Mouse (Mus musculus) myocyte (in vitro differentiated cells): Measurements from ENCODE around the gene Gm49322. TPM values are rescaled to one million over a fixed set of nuclear protein-coding genes. Genes with fewer than 3 reads are reported as not detected.

Source experiments
- H3K27me3 ChIP-seq: one replicate; pipeline ENCODE4 v1.6.1; 2011; ENCODE audit not compliant: control insufficient read depth, insufficient read depth, insufficient read length
- H3K36me3 ChIP-seq: one replicate; pipeline ENCODE4 v1.6.1; 2011; ENCODE audit not compliant: control insufficient read depth, insufficient read depth
- H3K4me2 ChIP-seq: one replicate; pipeline ENCODE4 v1.6.1; 2011; ENCODE audit warnings: low read depth, control low read depth
- H3K4me3 ChIP-seq: one replicate; pipeline ENCODE4 v1.5.1; 2011; ENCODE audit warnings: mild to moderate bottlenecking, control low read depth, moderate library complexity
- H3K79me2 ChIP-seq: one replicate; pipeline ENCODE4 v1.6.1; 2011; ENCODE audit not compliant: control insufficient read depth, insufficient read depth
- H3ac ChIP-seq: one replicate; pipeline ENCODE4 v1.6.1; 2011; ENCODE audit not compliant: control insufficient read depth, insufficient read length
- CEBPB ChIP-seq: IDR thresholded peaks from 2 replicates; pipeline ENCODE4 v1.6.1; 2011; ENCODE audit warnings: mild to moderate bottlenecking, moderate library complexity; ENCODE audit not compliant: poor library complexity, insufficient read depth, severe bottlenecking
- E2F4 ChIP-seq: IDR thresholded peaks from one replicate; pipeline ENCODE4 v1.6.1; 2011; ENCODE audit warnings: mild to moderate bottlenecking, control low read depth, moderate library complexity; ENCODE audit not compliant: insufficient read depth
- MAX ChIP-seq: IDR thresholded peaks from one replicate; pipeline ENCODE4 v1.6.1; 2011; ENCODE audit warnings: low read depth, mild to moderate bottlenecking, control low read depth
- MYOD1 ChIP-seq, 3 experiments: IDR thresholded peaks; one replicate each; pipeline ENCODE4 v1.6.1; 2011; ENCODE audit warnings: control low read depth in 2 of 3, low read depth in 2 of 3, mild to moderate bottlenecking in 2 of 3, moderate library complexity in 1 of 3; ENCODE audit not compliant: insufficient read length in 2 of 3, control insufficient read depth in 1 of 3
- MYOG ChIP-seq, 3 experiments: IDR thresholded peaks; one replicate each; pipeline ENCODE4 v1.6.1; 2011; ENCODE audit warnings: control low read depth in 2 of 3, low read depth in 2 of 3, mild to moderate bottlenecking in 2 of 3; ENCODE audit not compliant: insufficient read length in 2 of 3, control insufficient read depth in 1 of 3, insufficient read depth in 1 of 3
- POLR2A ChIP-seq: IDR thresholded peaks from one replicate; pipeline ENCODE4 v1.6.1; 2011; ENCODE audit warnings: low read depth, mild to moderate bottlenecking, control low read depth, moderate library complexity; ENCODE audit not compliant: insufficient read length
- POLR2AphosphoS2 ChIP-seq: IDR thresholded peaks from one replicate; pipeline ENCODE4 v1.6.1; 2011; ENCODE audit warnings: low read depth, control low read depth; ENCODE audit not compliant: insufficient read length
- REST ChIP-seq: IDR thresholded peaks from one replicate; pipeline ENCODE4 v1.6.1; 2011; ENCODE audit warnings: mild to moderate bottlenecking, control low read depth, moderate library complexity; ENCODE audit not compliant: insufficient read depth, insufficient read length
- SRF ChIP-seq: IDR thresholded peaks from one replicate; pipeline ENCODE4 v1.6.1; 2011; ENCODE audit warnings: low read depth; ENCODE audit not compliant: control insufficient read depth, insufficient read length
- TCF12 ChIP-seq: IDR thresholded peaks from one replicate; pipeline ENCODE4 v1.6.1; 2011; ENCODE audit warnings: mild to moderate bottlenecking, control low read depth; ENCODE audit not compliant: poor library complexity, insufficient read depth, severe bottlenecking
- TCF3 ChIP-seq: IDR thresholded peaks from one replicate; pipeline ENCODE4 v1.6.1; 2011; ENCODE audit warnings: low read depth, control low read depth; ENCODE audit not compliant: insufficient read length
- USF1 ChIP-seq: IDR thresholded peaks from one replicate; pipeline ENCODE4 v1.6.1; 2011; ENCODE audit warnings: low read depth, mild to moderate bottlenecking, control low read depth, moderate library complexity
- polyA plus RNA-seq: library from polyadenylated mRNA; unstranded; fragments of >200 nt; fragmentation: generic; extraction: Trizol; gene quantifications from one replicate; pipeline ENCODE4 v1.2.1, GENCODE M21; 2012; ENCODE audit warnings: missing spikeins

The Gm49322 gene
- polyA plus RNA-seq, 1 experiment: 1.0 TPM

GRCm38 (mm10) chr10:80589127-80589878 lies 16.5 kb upstream of the Gm49322 start:
- TF ChIP-seq MYOG (IDR thresholded peaks at IDR 0.05; ENCODE audit: control insufficient read depth in 1 of 3, insufficient read depth in 1 of 3, insufficient read length in 2 of 3, low read depth in 2 of 3) (no peak), MAX (no peak), POLR2AphosphoS2 (no peak), USF1 (no peak), TCF3 (no peak), CEBPB (no peak), TCF12 (no peak), SRF (no peak), E2F4 (no peak), MYOD1 (IDR thresholded peaks at IDR 0.05; ENCODE audit: control insufficient read depth in 1 of 3, insufficient read length in 2 of 3, low read depth in 2 of 3) (no peak), REST (no peak), POLR2A (no peak)
- Histone ChIP-seq H3K36me3 (no peaks in the 10 kb centered on the region), H3K4me2 (peak overlapping the region; percentile 74), H3K4me3 (peak overlapping the region; percentile 51), H3ac (peak overlapping the region; percentile 83), H3K27me3 (no peaks in the 10 kb centered on the region), H3K79me2 (peaks cover 23% of the 10 kb centered on the region)

DNA sequence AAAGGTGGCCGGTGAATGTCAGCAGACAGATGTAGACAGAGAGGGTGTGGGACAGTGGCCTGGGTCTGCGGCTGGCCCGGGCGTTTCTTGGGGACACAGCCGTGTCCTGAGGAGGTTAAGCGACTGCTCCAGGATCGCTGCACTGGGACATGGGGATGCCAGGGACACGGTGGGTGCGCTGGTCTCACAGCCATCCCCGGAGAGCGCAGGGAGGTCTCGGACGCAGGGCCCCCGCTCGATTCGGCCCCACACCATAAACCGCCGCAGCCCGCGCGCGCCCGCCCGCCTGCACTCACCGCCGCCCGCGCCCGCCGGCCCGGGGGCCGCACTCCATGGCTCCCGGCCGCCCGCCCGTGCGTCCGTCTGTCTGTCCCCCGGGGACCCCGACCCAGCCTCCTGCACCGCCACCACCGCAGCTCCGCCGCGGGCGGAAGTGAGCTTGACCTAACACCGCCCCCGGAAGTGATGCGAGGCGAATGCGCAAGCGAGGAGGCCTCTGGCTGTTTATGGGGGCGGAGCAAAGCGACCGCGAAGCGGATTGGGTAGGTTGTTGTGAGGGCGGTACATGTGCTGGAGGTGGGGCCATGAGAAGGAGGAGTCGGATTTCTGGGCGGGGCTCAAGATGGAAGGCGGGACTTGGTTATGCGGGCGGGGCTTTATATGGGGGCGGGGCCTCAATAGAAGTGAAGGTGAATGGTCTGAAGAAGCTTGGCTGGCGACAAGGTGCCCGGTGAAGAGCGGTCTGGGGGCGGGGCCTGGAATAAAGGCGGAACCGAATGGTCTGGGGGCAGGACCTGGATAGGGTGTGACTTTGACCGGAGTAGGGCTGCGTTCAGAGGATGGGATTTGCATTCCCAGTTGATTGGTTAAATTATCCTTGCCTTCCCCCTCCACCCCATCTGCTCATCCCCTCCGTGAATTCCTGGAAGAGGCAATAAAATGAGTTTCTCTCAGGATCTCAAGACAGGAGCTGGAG lies 15.7 kb upstream of the Gm49322 start, which contains the start of gene Abhd17a:
TSS of gene Abhd17a (minus strand) at position 463 of the 976 bp plus-strand sequence.
- peak; percentile 89 for TF ChIP-seq POLR2A
- no peak for TF ChIP-seq TCF3
- no peak for TF ChIP-seq E2F4
- peak; percentile 75 for TF ChIP-seq SRF
- peak; percentile 89 for TF ChIP-seq POLR2AphosphoS2
- no peak for TF ChIP-seq MAX
- TF ChIP-seq MYOG (IDR thresholded peaks at IDR 0.05; ENCODE audit: control insufficient read depth in 1 of 3, insufficient read depth in 1 of 3, insufficient read length in 2 of 3, low read depth in 2 of 3): no peak
- TF ChIP-seq REST: no peak
- TF ChIP-seq TCF12: no peak
- peak in 1 of 3 experiments; percentile 8 for TF ChIP-seq MYOD1 (IDR thresholded peaks at IDR 0.05; ENCODE audit: control insufficient read depth in 1 of 3, insufficient read length in 2 of 3, low read depth in 2 of 3)
- peak; percentile 15 for TF ChIP-seq USF1
- no peak for TF ChIP-seq CEBPB
- Histone ChIP-seq H3K4me2 (peak within 1 kb of the TSS; percentile 74), H3K36me3 (no peaks in the 10 kb centered on the region), H3K79me2 (peaks cover 23% of the 10 kb centered on the region), H3K4me3 (peak within 1 kb of the TSS; percentile 51), H3ac (peak within 1 kb of the TSS; percentile 83), H3K27me3 (no peaks in the 10 kb centered on the region)

DNA sequence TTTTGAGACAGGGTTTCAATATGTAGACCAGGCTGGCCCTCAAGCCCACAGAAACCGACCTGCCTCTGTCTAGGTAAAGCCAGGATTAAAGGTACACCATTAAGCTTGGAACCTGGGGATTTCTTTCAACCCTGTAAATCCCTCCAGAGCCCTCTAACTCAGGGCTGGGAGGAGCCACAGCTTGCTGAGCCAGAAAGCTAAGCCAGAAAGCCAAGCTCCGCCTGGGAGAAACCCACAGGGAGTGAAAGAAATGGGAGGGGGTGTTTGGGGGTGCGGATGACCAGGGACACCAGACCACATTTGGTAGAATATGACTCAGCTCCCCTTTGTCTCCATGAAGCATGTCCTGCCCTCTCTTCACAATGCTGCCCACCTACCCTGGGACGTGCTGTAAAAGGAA lies 9.5 kb upstream of the Gm49322 start:
- H3K4me3 ChIP-seq: no peak overlapping the region
- H3K79me2 ChIP-seq: no peaks in the 10 kb centered on the region
- TF ChIP-seq POLR2AphosphoS2 (no peak), MYOD1 (IDR thresholded peaks at IDR 0.05; ENCODE audit: control insufficient read depth in 1 of 3, insufficient read length in 2 of 3, low read depth in 2 of 3) (no peak), MYOG (IDR thresholded peaks at IDR 0.05; ENCODE audit: control insufficient read depth in 1 of 3, insufficient read depth in 1 of 3, insufficient read length in 2 of 3, low read depth in 2 of 3) (no peak), SRF (no peak), MAX (no peak), USF1 (no peak), REST (no peak), E2F4 (no peak), TCF3 (no peak), POLR2A (no peak), TCF12 (no peak), CEBPB (no peak)
- H3K27me3 ChIP-seq: no peaks in the 10 kb centered on the region
- H3K36me3 ChIP-seq: no peaks in the 10 kb centered on the region
- H3ac ChIP-seq: no peak overlapping the region
- peak overlapping the region; percentile 12 for H3K4me2 ChIP-seq
